Mouse (Mus musculus): ENCODE measurements around the gene Tmem108. TPM values are rescaled to one million over a fixed set of nuclear protein-coding genes. Genes with fewer than 3 reads are reported as not detected.

Tmem108 gene
- polyA plus RNA-seq, 1 experiment from 2014 or later: 34.2 TPM

- no peak overlapping the region for H3K27ac ChIP-seq
- no peaks in the 10 kb centered on the region for H3K27me3 ChIP-seq (ENCODE audit: control insufficient read depth, insufficient read depth, low read length)
- H3K36me3 ChIP-seq (replicated peaks; ENCODE audit: control insufficient read depth, insufficient read depth): no peaks in the 10 kb centered on the region
- ATAC-seq (ENCODE audit: low FRiP score) (no peak), DNase-seq (ENCODE audit: low spot score) (no peak)
- no peak overlapping the region for H3K4me2 ChIP-seq (replicated peaks)
- peaks cover 8% of the 10 kb centered on the region for H3K9me3 ChIP-seq (ENCODE audit: control insufficient read depth, low read length)
- 89% methylated on average over 8 of the region's 8 CpGs for WGBS
- H3K4me1 ChIP-seq (replicated peaks; ENCODE audit: control insufficient read depth, insufficient read depth, low read length): no peaks in the 10 kb centered on the region
- no peak overlapping the region for H3K4me3 ChIP-seq (replicated peaks; ENCODE audit: low read length)
- H3K9ac ChIP-seq: no peak overlapping the region
Measured at GRCm38 (mm10) chr9:103620517-103621212, 141.0 kb downstream of the Tmem108 start.

DNA sequence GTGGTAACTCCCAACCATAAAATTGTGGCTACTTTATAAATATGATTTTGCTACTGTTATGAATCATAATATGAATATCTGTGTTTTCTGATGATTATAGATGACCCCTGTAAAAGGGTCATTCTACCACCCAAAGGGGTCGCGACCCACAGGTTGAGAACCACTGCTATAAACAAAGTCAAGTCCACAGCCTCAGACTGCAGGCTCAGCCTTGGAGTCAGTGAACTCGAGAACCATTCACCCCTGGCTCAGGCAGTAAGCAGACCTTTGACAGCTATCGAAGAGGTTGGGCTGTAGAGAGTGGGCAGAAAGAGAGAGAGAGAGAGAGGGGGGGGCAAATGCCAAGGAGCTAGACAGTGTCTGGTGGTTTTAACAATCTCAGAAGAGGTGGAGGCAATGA lies 147.4 kb downstream of the Tmem108 start:
- Histone ChIP-seq H3K9me3 (ENCODE audit: control insufficient read depth, low read length) (peaks cover 13% of the 10 kb centered on the region), H3K27me3 (ENCODE audit: control insufficient read depth, insufficient read depth, low read length) (no peaks in the 10 kb centered on the region), H3K9ac (no peak overlapping the region), H3K4me3 (replicated peaks; ENCODE audit: low read length) (no peak overlapping the region), H3K36me3 (replicated peaks; ENCODE audit: control insufficient read depth, insufficient read depth) (no peaks in the 10 kb centered on the region), H3K4me2 (replicated peaks) (no peak overlapping the region), H3K4me1 (replicated peaks; ENCODE audit: control insufficient read depth, insufficient read depth, low read length) (no peaks in the 10 kb centered on the region), H3K27ac (no peak overlapping the region)
- no peak for ATAC-seq (ENCODE audit: low FRiP score)
- WGBS: 94% methylated on average over 4 of the region's 4 CpGs
- no peak for DNase-seq (ENCODE audit: low spot score)

DNA sequence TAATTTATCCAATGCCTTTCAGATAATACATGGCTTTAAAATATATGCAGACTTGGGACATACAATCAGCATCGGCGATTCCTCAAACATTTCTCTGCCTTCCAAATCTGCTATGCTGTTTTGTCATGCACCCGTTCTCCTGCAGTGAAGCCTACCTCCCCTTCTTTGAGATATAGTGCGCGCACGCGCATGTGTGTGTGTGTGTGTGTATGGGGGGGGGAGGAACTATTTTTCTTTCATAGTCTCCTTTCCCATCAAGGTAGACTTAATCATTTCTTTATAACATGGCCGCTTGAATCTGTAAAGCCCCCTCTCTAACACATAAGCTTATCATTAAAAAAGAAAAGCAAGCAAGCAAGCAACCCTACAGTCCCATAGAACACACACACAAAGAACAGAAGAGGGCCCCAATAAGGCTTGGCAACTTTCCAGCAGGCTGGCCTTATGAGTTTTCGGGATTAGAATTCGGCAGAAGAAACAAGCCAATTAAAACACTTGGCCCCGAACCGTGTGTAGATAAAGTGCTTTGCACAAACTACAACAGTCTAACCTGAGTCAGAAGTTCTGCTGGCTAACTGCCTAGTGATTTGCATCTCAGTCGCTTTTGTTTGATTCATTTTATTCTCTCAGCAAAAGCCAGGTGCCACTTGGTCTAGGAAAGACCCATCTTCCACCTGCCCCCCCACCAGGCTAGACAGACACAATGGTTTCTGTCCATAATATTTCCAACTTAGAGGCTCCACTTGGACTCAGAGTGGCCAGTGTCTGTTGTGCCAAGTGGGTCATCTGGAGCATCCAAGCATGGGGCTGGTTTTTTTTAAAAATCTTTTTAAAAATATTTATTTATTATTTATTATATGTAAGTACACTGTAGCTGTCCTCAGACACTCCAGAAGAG lies 153.2 kb downstream of the Tmem108 start:
- Histone ChIP-seq H3K4me2 (replicated peaks) (no peak overlapping the region), H3K27me3 (ENCODE audit: control insufficient read depth, insufficient read depth, low read length) (no peaks in the 10 kb centered on the region), H3K4me1 (replicated peaks; ENCODE audit: control insufficient read depth, insufficient read depth, low read length) (no peaks in the 10 kb centered on the region), H3K9ac (no peak overlapping the region), H3K27ac (no peak overlapping the region), H3K4me3 (replicated peaks; ENCODE audit: low read length) (no peak overlapping the region), H3K36me3 (replicated peaks; ENCODE audit: control insufficient read depth, insufficient read depth) (no peaks in the 10 kb centered on the region), H3K9me3 (ENCODE audit: control insufficient read depth, low read length) (0 out of 2 replicates have a peak, but pooled peaks cover 5% of the 10 kb centered on the region)
- WGBS: 77% methylated on average over 13 of the region's 13 CpGs
- ATAC-seq (ENCODE audit: low FRiP score) (no peak), DNase-seq (ENCODE audit: low spot score) (no peak)

GRCm38 (mm10) chr9:103606056-103606455 lies 155.6 kb downstream of the Tmem108 start:
- Histone ChIP-seq H3K4me1 (replicated peaks; ENCODE audit: control insufficient read depth, insufficient read depth, low read length) (no peaks in the 10 kb centered on the region), H3K27me3 (ENCODE audit: control insufficient read depth, insufficient read depth, low read length) (no peaks in the 10 kb centered on the region)
- no peak for DNase-seq (ENCODE audit: low spot score)

DNA sequence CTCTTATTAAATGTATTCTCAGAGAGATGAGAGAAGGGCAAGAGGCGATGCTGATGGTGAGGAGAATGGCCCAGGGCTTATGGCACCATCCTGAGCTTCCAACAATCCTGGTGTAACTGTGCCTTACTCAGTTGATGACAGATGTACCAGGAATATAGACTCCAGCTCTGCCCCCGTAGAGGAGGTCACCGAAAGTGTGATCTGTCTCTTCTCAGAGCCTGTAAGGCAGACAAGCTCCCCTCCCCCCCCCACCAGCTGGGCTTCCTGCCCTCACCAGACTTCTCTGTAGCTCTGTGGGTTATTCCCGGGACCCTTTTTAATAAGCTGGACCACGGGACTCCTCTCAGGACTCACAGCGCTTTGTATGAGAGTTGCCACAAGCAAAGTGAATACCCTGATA lies 157.8 kb downstream of the Tmem108 start:
- no peak for ATAC-seq (ENCODE audit: low FRiP score)
- 72% methylated on average over 6 of the region's 6 CpGs for WGBS
- Histone ChIP-seq H3K4me2 (replicated peaks) (no peak overlapping the region), H3K4me3 (replicated peaks; ENCODE audit: low read length) (no peak overlapping the region), H3K36me3 (replicated peaks; ENCODE audit: control insufficient read depth, insufficient read depth) (no peaks in the 10 kb centered on the region), H3K27me3 (ENCODE audit: control insufficient read depth, insufficient read depth, low read length) (no peaks in the 10 kb centered on the region), H3K4me1 (replicated peaks; ENCODE audit: control insufficient read depth, insufficient read depth, low read length) (no peaks in the 10 kb centered on the region), H3K27ac (no peak overlapping the region), H3K9me3 (ENCODE audit: control insufficient read depth, low read length) (no peaks in the 10 kb centered on the region), H3K9ac (no peak overlapping the region)
- no peak for DNase-seq (ENCODE audit: low spot score)

More at GRCm38 (mm10) chr9:103606056-103606455, 155.6 kb downstream of the Tmem108 start:
- Histone ChIP-seq H3K27ac (no peak overlapping the region), H3K9me3 (ENCODE audit: control insufficient read depth, low read length) (no peaks in the 10 kb centered on the region), H3K9ac (no peak overlapping the region), H3K4me2 (replicated peaks) (no peak overlapping the region), H3K4me3 (replicated peaks; ENCODE audit: low read length) (no peak overlapping the region), H3K36me3 (replicated peaks; ENCODE audit: control insufficient read depth, insufficient read depth) (no peaks in the 10 kb centered on the region)
- ATAC-seq (ENCODE audit: low FRiP score): no peak
- WGBS: 68% methylated on average over 1 of the region's 1 CpGs

GRCm38 (mm10) chr9:103601878-103602277 lies 159.8 kb downstream of the Tmem108 start:
- Histone ChIP-seq H3K27me3 (ENCODE audit: control insufficient read depth, insufficient read depth, low read length) (no peaks in the 10 kb centered on the region), H3K27ac (no peak overlapping the region), H3K4me3 (replicated peaks; ENCODE audit: low read length) (no peak overlapping the region), H3K36me3 (replicated peaks; ENCODE audit: control insufficient read depth, insufficient read depth) (no peaks in the 10 kb centered on the region), H3K4me2 (replicated peaks) (no peak overlapping the region), H3K4me1 (replicated peaks; ENCODE audit: control insufficient read depth, insufficient read depth, low read length) (no peaks in the 10 kb centered on the region), H3K9me3 (ENCODE audit: control insufficient read depth, low read length) (no peaks in the 10 kb centered on the region), H3K9ac (no peak overlapping the region)
- ATAC-seq (ENCODE audit: low FRiP score): no peak
- DNase-seq (ENCODE audit: low spot score): no peak
- 90% methylated on average over 4 of the region's 4 CpGs for WGBS

GRCm38 (mm10) chr9:103600834-103601233 lies 160.8 kb downstream of the Tmem108 start:
- Histone ChIP-seq H3K36me3 (replicated peaks; ENCODE audit: control insufficient read depth, insufficient read depth) (no peaks in the 10 kb centered on the region), H3K4me1 (replicated peaks; ENCODE audit: control insufficient read depth, insufficient read depth, low read length) (peaks cover 3% of the 10 kb centered on the region; the same call in 1 of the 2 replicates), H3K27me3 (ENCODE audit: control insufficient read depth, insufficient read depth, low read length) (no peaks in the 10 kb centered on the region), H3K4me2 (replicated peaks) (no peak overlapping the region), H3K9ac (no peak overlapping the region), H3K27ac (no peak overlapping the region), H3K4me3 (replicated peaks; ENCODE audit: low read length) (no peak overlapping the region), H3K9me3 (ENCODE audit: control insufficient read depth, low read length) (no peaks in the 10 kb centered on the region)
- 52% methylated on average over 3 of the region's 3 CpGs for WGBS
- DNase-seq (ENCODE audit: low spot score) (no peak), ATAC-seq (ENCODE audit: low FRiP score) (no peak)

DNA sequence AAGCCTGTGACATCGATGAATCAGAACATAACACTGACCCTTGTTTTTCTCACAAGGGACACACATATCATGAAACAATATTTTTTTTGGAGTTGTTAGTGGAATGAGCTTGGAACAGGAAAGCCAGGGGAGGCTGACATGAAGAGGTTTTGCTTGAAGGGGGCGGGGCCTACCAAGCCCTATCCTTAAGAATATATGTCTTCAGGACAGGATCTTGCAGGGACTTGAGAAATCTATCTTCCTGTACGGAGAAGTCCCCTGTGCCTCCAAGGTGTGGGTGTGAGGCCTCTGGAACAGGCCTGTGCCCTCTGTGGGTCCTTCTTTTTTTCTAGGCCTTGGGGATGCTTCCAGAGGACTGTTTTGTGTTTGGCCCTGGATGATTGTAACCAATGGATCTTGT lies 161.7 kb downstream of the Tmem108 start:
- H3K36me3 ChIP-seq (replicated peaks; ENCODE audit: control insufficient read depth, insufficient read depth): no peaks in the 10 kb centered on the region
- no peaks in the 10 kb centered on the region for H3K27me3 ChIP-seq (ENCODE audit: control insufficient read depth, insufficient read depth, low read length)
- H3K4me3 ChIP-seq (replicated peaks; ENCODE audit: low read length): no peak overlapping the region
- H3K9me3 ChIP-seq (ENCODE audit: control insufficient read depth, low read length): no peaks in the 10 kb centered on the region
- H3K4me1 ChIP-seq (replicated peaks; ENCODE audit: control insufficient read depth, insufficient read depth, low read length): peaks cover 10% of the 10 kb centered on the region
- ATAC-seq (ENCODE audit: low FRiP score): no peak
- 87% methylated on average over 3 of the region's 3 CpGs for WGBS
- H3K9ac ChIP-seq: no peak overlapping the region
- H3K4me2 ChIP-seq (replicated peaks): no peak overlapping the region
- H3K27ac ChIP-seq: no peak overlapping the region
- DNase-seq (ENCODE audit: low spot score): no peak

DNA sequence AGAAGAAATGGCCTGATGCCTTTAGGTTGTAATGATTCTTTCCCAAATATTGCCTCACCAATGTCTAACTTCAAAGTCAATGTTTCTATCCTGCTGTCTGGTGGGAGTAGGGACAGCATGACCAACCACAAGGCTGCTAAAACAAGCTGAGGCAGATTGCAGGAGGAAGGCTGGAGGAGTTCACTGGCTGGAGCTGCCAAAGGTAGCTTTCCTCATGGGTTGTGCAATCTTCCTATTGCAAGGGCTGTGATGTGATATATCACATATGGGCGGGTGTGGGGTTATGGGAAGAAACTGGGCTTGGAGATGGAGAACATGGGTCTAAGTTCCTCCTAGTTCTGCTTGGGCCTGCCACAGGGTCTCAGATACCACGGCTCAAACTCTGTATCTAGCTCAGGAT lies 163.8 kb downstream of the Tmem108 start:
- H3K4me3 ChIP-seq (replicated peaks; ENCODE audit: low read length): no peak overlapping the region
- H3K27me3 ChIP-seq (ENCODE audit: control insufficient read depth, insufficient read depth, low read length): no peaks in the 10 kb centered on the region
- H3K9me3 ChIP-seq (ENCODE audit: control insufficient read depth, low read length): no peaks in the 10 kb centered on the region
- no peak for DNase-seq (ENCODE audit: low spot score)
- H3K27ac ChIP-seq: no peak overlapping the region
- 89% methylated on average over 2 of the region's 2 CpGs for WGBS
- ATAC-seq (ENCODE audit: low FRiP score): no peak
- no peak overlapping the region for H3K4me2 ChIP-seq (replicated peaks)
- no peaks in the 10 kb centered on the region for H3K36me3 ChIP-seq (replicated peaks; ENCODE audit: control insufficient read depth, insufficient read depth)
- peaks cover 29% of the 10 kb centered on the region for H3K4me1 ChIP-seq (replicated peaks; ENCODE audit: control insufficient read depth, insufficient read depth, low read length)
- no peak overlapping the region for H3K9ac ChIP-seq

All from hindbrain, embryonic 14.5 days (tissue).